Mouse (Mus musculus) urinary bladder, postnatal 4 days (tissue): ENCODE results near the gene Ranbp17.

Experiments used
- DNase-seq, 2 experiments: peaks; one replicate each; pipeline ENCODE4 v3.0.0; 2021 to 2022; ENCODE audit warnings: low spot score in 2 of 2

Gene Ranbp17

DNA sequence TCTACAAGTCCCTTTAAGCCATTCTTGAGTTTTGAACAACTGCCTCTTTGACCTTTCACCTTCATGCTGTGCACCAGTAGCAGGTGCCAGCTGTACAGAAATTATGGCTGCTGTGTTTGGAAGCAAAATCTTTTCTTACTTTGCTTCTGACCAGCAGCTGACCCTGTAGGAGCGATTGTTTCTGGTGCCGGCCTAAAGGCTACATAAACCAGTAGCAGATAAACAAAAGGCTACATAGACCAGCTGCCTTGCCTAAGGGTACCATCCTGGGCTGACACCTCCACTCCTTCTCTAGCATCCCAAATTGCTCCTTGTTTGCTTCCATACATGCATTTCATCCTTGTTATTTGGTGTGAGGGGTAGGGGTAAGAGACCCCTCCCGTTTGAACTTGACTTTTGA is 279.4 kb downstream of the Ranbp17 start:
- no peak for DNase-seq

DNA sequence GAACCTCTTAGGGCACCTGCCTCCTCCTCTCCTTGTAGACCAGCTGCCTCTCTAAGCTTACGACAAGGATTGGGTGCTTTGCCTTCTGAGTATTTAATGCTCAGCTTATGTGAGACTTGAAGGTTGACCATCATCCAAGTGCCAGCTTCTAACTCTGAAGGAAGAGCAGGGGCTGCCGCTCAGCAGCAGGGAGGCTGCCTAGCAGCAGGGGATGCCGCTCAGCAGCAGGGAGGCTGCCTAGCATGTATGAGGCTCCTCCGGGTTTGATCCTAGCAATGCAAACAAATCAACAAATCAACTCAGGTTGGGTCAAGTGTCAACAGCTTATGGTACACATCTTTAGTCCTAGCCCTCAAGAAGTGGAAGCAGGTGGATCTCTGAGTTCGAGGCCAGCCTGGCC is 281.5 kb downstream of the Ranbp17 start:
- DNase-seq = no peak

DNA sequence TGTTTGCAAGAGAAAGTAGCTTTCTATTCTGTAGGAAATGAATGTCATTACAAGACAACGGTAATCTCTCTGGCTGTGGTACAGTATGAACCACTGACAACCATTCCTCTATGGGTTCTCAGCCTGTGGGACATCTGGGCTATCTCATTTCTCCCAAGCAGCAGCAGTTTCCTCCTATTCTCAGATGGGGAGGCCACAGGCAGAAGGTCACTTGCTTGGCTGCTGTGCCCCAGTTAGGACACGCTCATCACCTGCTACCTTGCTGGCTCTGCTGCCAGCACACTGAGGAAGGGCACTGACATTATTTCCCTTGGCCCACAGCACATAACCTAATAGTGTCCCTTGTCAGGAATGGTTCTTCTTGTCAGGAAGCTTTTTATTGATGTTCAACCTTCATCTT is 285.4 kb downstream of the Ranbp17 start:
- DNase-seq = no peak

DNA sequence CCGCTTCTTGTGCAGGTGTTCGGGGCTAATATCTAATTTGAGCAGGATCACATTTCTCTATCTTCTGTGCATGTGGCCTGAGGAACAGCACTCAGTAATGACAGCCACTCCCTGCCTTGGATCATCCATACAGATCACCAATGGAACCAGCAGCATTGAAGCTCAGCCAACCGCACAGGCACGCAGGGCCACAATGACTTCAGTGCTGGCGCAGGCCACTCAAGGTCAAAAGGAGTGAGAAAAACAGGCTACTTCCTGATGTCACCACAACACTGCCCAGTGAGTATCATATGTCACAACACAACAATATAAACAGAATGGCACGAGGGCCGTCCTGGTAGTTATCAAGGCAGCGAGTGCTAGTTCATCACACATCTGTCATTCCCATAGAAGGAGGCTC is 287.0 kb downstream of the Ranbp17 start:
- no peak for DNase-seq

DNA sequence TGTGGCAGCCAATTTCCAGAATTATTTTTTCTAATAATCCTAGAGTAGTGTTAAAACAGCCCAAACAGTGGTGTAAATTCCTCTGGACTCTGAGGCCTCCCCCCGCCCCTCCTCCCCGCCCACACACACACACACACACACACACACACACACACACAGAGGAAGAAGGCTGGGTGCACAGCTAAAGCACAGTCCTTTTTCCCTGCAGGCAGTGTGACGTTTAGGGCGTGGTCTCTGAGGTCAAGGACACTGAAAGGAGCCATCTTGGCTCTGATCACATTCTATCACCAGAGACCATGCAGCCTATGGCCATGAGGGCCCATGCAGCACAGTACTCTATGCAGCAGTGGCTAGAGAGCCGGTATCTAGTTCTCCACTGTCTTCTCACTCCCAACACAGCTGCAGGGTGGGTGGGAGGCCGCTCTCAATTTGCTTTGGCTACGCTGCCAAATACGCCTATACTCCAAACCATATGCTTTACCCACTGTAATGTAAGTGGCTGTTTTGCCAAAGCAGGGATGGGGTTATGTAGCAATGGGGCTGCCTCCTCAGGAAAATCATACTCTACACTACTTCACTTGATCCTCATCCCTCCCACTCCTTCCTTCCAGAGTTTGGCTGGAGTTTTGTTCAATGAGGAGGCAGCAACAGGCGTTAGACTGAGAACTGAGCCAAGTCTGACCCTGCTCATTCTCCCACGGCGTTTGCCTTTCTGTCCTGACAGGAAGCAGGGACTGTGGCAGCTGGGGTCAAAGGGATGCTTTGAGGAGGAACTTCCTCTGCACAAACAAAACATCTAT is 291.8 kb downstream of the Ranbp17 start:
- DNase-seq = no peak

DNA sequence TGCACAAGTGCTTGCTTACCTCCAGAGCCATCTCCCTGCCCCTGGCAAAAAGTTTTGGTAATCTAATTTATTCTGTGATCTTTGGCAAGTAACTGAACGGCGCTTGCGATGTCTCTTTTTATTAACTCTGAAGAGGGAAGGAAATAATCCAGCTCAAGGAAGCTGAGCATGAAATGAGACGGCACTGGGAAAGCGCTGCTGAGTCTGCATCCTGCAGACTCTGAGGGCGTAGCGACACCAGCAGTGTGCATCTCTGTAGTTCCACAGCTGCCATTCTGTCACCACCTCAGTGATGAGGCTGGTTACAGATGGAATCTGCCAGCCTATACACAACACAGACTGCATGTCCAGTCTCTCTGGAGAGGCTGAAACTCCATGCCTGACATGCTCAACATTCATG is 292.8 kb downstream of the Ranbp17 start:
- no peak for DNase-seq

DNA sequence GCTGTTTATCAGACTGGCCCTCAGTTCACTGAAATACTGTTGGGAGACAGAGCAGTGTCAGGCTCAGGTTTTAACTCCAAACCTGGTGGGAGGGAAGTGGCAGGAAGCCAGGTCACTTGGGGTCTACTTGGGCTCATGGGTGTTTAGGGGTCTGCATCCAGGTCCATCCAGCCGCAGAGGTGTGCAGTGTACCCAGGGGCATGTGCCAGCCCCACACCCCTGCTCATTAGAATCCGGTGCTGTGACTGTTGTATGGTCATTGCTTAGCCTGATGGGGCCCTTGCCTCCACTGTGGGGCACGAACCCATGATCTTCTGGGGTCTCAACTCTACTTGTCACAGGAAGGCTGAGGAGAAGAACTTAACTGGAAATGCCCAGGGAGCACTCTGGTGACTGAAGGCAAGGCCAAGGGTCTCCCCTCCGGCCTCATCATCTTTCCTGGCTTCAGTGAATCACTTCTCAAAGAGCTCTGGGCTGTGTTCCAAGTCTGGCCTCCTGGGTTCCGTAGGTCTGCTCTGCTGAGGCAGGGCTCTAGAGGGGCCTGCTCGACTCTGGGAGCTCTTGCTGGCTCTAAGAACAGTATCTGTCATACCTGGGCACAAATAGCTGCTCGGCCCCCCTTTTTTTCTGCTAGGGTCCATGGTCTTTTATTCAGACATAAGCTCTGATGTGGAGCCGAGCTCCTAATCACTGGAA is 296.0 kb downstream of the Ranbp17 start:
- no peak for DNase-seq

DNA sequence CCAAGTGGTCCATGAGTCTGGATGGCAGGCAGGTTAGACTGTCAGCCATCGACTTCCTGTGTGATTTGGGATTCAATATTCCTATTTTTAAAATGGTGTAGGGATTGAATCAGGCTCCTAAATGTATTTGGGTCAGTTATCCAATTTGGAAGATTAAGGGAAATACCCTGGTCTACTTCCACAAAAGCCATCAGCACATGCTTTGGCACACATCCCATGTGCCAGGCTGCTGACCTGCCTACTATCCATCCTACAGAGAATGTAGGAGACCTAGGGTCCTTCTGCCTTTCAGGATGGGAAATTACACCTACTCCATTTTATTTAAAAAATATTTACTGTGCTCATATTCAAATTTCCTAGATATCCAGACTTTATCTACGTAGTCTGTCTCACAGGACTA is 306.1 kb downstream of the Ranbp17 start:
- DNase-seq = no peak

DNA sequence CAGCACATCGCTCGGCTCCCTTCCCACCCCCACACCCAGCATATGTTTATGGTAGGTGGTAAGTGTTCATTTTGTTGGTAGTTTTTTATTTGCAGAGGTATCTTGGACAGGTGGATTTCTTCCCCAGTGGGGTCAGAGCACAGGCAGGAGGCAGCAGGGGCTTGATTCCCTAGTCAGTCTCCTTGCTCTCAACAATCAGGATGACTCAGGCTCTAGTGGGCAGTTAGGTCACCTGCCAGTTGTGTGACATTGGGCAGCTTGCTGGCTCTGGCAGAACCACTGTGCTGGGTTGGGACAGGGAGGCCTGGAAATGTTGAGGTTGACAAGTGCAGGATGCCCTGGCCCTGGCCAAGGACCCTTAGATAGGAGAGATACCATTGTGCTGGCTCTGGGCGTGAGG is 308.6 kb downstream of the Ranbp17 start:
- DNase-seq = no peak

DNA sequence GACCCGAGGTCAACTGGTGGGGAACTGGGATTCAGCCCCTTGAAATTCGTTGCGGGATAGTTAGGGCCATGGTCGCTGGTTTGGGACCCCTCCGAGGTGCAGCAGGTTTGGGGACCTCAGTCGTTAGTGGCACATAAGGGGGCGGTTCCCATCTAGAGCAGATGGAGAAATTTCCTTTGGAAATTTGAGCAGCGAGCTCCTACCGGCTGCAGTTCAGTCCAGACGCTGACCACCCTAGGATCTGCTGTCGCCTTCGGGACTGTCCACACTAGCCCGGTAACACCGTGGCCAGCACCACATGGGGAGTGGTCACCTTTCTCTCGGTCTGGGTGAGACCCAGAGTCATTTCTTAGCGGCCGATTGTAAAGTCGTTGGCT is 309.2 kb downstream of the Ranbp17 start:
- DNase-seq = no peak

DNA sequence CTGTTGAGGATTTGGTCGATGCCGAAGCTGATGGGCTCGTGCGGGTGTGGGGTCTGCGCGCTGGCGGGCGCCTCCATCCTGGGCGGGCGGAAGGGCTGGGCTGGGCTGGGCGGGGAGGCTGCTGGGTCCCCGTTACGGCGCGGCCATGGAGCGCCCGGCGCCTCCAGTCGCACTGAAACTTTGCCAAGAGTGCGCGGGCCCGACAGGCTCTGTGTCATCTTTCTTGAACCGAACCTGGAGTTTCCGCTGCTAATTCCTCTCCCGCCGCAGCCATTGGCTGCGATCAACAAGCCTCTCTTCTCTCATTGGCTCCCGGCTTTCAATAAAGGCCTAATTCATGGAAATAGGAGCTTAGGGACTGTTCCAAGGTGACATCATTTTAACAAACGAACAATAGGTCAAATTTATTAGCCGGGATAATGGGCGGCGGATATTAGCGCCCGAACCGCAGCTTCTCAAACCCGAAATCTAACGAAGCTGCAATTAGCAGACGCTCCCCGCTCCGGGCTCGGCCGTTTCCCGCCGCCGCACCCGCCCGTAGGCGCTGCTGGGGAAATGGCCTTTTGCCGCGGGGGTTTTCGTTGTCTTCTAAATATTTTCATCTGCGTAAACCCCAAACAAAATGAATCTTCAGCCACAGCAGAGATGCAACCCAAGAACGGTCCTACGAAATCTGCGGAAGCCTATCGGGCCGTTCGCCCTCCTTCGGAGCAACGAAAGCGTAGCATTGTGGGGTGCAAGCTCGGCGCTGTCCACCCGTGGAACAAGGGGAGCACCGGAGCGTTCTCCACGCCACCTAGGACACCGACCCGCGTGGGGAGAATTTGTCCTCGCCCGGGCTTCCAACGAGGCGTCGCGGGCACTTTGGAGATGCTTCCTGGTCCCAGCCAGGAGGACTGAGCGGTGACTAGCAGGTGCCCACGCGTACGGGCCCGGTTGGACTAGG is 309.9 kb downstream of the Ranbp17 start, which contains the start of gene Tlx3:
TSS of gene Tlx3 (minus strand) at position 207 of the 946 bp plus-strand sequence.
- no peak for DNase-seq

DNA sequence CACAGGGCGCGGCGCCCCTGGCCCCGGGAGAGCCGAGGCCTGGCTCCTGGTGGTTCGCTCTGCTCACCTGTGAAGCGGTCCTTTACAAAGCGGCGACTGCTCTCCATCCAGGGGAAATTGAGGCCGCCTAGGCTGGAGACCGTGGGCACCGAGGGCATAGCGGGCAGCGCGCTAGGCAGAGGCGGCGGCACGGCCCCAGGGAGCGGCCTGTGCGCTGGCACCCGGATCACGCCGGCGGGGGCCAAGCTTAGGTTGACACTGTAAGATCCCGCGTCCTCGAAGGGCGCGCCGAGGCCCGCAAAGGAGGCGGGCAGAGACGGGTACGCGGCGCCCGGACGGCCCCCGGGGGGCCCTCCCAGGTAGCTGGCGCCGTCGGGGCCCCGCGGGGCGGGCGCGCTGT is 310.6 kb downstream of the Ranbp17 start:
- DNase-seq = no peak

DNA sequence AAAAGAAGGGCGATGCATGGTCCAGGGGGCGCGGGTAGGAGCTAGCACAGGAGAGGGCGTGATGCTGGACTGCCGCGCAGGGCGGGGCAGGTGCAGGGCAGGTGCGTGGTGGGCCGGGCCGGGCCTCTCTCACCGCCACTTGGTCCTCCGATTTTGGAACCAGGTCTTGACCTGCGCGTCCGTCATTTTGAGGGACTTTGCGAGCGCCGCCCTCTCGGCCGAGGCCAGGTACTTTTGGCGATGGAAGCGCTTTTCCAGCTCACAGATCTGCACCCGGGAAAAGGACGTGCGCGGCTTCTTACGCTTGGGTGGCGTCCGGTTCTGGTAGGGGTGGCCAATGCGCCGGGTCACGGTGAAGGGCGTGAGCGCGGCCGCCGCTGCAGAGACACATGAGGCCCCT is 311.2 kb downstream of the Ranbp17 start:
- no peak for DNase-seq

DNA sequence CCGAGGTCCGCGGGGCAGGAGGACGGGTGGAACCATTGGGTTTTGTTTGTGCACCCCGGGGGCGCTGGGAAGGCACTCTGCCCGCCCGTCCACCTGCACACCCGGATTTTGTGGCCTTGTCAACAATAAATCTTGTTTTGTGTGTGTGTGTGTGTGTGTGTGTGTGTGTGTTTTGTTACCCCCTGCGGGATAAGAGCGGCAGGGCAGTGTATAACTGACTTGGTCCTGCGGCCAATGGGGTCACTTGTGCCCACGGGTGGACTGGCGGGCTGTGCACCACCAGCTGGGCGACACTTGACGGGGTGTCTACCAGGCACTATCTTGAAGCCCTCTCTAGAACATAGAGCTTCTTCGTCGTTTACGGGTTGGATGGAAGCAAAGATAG is 311.9 kb downstream of the Ranbp17 start:
- DNase-seq = no peak

DNA sequence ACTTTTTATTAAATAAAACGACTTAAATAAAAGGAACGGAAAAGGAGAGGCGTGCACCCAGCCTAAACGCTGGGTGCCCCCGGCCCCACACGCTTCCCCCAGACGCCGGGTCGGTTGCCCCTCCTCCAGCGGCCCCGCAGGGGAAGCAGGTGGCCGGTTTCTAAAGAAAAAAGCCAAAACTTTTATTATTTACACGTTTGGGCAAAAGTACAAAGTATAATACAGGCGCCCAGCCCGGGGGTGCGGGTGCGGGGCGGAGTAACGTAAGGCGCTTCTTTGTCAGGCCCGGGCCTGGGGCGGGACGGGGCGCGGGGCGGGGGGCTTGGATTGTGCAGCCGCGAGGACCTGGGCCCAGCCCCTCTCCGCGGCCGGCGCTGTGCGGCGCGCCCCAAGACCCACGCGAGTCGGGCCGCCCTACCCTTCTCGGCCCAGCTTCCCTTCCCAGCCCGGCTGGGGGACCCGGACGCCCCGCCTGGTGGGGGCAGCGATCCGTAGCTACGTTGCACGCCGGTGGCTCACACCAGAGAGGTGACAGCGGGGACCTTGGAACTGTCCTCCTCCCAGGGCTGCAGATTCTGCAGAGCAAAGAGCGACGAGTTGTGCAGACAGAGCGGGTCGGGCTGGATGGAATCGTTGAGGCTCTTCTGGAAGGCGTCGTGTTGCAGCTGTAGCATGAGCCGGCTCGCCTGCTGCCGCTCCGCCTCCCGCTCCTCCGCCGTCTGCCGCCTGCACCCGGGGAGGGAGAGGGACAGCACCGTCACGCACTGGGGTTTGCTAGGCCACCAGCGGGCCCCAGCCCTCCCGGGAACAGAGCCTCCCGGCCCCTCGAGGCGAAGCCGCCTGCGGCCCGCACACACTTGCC is 312.6 kb downstream of the Ranbp17 start:
- no peak for DNase-seq

DNA sequence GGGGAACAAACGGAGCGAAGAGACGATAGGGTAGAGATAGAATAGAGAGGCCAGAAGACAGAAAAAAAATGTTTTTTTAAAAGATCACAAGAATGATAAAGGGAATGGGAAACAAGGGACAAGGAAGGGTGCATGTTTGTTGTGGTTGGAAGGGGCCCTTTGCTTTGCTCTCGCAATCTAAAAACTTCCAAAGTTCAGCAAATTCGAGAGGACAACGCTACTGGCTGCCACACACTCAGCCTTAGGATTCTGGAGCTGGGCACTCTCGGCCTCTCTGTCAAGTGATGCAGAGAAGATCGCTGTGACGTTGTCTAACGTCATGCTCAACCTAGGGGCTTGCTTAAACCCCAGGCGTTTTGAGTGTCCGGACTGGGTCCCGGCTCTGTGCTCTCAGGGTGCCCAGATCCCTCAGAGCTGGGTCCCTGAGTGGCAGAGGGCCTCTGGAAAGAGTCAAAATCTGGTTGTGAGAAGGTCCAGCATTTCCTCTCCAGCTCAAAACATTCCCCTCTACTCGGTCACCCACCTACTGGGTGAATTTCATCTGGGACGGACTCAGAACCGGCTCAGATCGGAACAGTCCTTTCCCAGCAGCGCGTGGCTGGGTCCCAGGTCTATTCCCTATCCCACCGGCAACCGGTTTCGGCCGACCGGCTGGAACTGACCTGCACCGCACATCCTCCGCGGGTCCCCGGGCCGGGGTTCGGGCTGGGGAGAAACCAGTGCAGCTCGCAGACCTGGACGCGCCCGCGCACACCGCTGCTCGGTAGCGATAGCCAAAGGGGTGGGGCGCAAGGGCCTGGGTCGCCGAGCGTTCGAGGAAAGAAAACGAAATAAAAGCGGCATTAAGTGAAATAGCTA is 313.4 kb downstream of the Ranbp17 start:
- DNase-seq = no peak

DNA sequence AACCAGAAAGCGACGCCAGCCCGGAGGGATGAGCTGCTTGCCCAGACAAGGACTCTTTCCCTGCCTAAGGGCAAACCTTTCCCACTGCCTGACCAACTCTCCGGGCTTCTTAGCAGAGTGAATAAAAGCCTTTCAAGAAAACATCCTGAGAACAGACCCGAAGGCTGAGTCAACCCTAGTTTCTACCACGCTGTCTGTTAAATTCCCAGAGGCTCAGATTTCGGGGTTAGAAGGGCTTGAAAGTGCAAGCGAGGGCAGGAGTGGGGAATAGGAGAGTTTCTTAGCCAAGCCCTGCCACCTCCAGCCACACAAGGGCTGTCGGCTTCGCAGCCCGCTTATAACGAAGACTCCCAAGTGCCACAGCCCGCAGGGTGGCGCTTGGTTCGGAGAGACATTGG is 314.4 kb downstream of the Ranbp17 start:
- DNase-seq = no peak

DNA sequence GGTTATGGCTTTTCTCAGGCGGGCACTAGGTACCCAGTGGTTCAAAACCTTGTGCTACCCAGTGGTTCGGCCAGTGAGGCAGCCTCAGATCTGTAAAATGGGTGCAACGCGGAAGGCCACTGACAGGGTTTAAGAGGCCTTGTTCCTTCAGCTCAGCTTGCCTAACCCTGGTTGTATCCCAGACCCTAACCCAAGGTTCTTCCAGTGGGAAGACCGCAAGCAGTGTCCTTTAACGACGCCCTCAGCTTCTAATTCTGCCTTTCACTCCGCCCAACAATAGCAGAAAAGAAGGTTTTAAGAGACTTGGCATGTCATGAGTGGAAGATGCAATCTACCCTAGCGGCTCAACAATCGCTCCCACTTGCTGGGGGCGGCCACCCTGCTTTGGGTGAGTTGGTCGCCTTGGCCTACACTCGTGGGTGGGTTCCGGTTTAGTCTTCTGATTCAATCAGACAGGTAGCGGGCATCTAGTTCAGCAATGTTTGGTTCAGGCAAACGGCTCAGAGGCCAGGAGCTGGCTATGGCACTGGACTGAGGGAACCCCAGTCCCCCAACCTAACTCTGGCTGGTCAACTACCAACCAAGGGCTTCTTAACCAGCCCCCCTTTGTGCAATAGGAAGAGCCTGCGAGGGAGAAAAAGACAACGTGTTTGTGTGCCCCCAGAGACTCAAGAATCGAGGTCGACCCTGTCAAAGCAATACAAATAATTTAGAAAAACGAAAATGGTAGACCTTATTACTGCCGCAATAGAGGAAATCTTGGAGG is 315.0 kb downstream of the Ranbp17 start:
- DNase-seq = no peak

DNA sequence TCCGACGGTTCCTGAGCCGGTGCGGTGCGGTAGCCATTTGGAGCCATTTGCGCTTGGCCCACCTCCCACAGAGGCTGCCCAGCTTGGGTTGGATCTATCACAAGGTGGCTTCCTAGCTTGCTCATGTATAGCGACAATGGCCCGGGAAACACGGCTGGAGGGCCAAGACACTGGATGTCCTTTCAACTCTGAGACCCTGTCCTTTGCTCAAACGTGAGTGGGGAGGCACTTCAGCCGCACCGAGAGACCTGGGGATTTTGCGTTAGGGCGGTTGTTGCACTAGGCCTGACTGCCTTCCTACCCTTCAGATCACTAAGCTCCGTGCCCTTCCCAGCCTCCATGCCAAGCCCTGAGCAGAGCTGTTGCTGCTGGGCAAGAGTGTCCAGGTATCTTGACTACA is 315.9 kb downstream of the Ranbp17 start:
- no peak for DNase-seq

DNA sequence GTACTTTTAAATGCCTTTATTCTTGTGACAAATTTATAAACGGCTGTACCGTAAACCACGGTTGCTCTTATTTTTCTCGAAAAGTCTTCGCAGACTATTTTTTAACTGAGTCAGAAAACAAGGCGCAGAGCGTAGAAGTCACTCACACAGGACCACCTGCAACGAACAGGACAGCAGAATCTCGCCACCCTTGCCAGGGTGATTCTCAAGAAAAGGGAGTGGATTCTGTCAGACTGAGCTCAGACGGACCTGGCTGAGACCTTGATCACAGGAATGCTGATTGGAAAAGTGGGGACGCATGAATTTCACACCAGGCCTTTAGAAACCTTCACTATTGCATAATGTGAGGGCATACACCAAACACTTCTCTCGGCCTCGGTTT is 316.4 kb downstream of the Ranbp17 start:
- no peak for DNase-seq
